Mouse (Mus musculus) forebrain, embryonic 15.5 days (tissue): ENCODE measurements around the gene Dpy19l1. TPM values are rescaled to one million over a fixed set of nuclear protein-coding genes. Genes with fewer than 3 reads are reported as not detected.
A peak's percentile ranks its signal among the peaks of the same experiment; 100 is the strongest.

ENCODE experiments used
- ATAC-seq: fragments of 200-750 bp; cut with Nextera tagmentation; replicated peaks from 2 replicates; pipeline ENCODE4 v1.8.0; 2017; ENCODE audit warnings: mild to moderate bottlenecking, moderate TSS enrichment, moderate library complexity
- H3K27ac ChIP-seq: fragments of 300-500 bp; sonication (generic); replicated peaks from 2 replicates; pipeline ENCODE4 v1.5.1; 2015; ENCODE audit warnings: mild to moderate bottlenecking, inconsistent platforms
- H3K27me3 ChIP-seq: fragments of 300-500 bp; sonication (generic); 2 replicates; pipeline ENCODE4 v1.6.1; 2015; ENCODE audit warnings: inconsistent platforms
- H3K36me3 ChIP-seq: fragments of 300-500 bp; sonication (generic); 2 replicates; pipeline ENCODE4 v1.6.1; 2015; ENCODE audit warnings: mild to moderate bottlenecking, inconsistent platforms
- H3K4me1 ChIP-seq: fragments of 300-500 bp; sonication (generic); 2 replicates; pipeline ENCODE4 v1.6.1; 2015; ENCODE audit warnings: inconsistent platforms
- H3K4me2 ChIP-seq: fragments of 300-500 bp; sonication (generic); replicated peaks from 2 replicates; pipeline ENCODE4 v1.6.1; 2015; ENCODE audit warnings: mild to moderate bottlenecking, inconsistent platforms
- H3K4me3 ChIP-seq: fragments of 300-500 bp; sonication (generic); 2 replicates; pipeline ENCODE4 v1.5.1; 2015; ENCODE audit warnings: mild to moderate bottlenecking, inconsistent platforms
- H3K9ac ChIP-seq: fragments of 300-500 bp; sonication (generic); replicated peaks from 2 replicates; pipeline ENCODE4 v1.6.1; 2015; ENCODE audit warnings: mild to moderate bottlenecking, inconsistent platforms
- H3K9me3 ChIP-seq: fragments of 300-500 bp; sonication (generic); 2 replicates; pipeline ENCODE4 v1.6.1; 2016; ENCODE audit warnings: inconsistent platforms
- WGBS: fragments of 180-500 bp; shearing (Covaris S2); methylation state at CpG from one replicate; pipeline ENCODE4 v1.1.7; 2015; ENCODE audit warnings: mixed read lengths; 5-methylcytosine and 5-hydroxymethylcytosine counted together
- polyA plus RNA-seq: library from polyadenylated mRNA; unstranded; fragments of >200 nt; fragmentation: Nextera tagmentation; extraction: Ambion mirVana; gene quantifications from 2 replicates; pipeline ENCODE4 v1.2.1, GENCODE M21; 2015

Dpy19l1 gene
- polyA plus RNA-seq, 1 experiment from 2014 or later: 34.7 TPM

GRCm38 (mm10) chr9:24411483-24411882 is 91.5 kb downstream of the Dpy19l1 start:
- WGBS: 76% methylated on average over 8 of the region's 8 CpGs
- Histone ChIP-seq H3K36me3 (0 out of 2 replicates have a peak, but pooled peaks cover 4% of the 10 kb centered on the region), H3K4me1 (no peaks in the 10 kb centered on the region), H3K9me3 (no peaks in the 10 kb centered on the region), H3K27ac (peak overlapping the region; percentile 73), H3K4me3 (no peak overlapping the region), H3K9ac (no peak overlapping the region), H3K4me2 (no peak overlapping the region), H3K27me3 (no peaks in the 10 kb centered on the region)
- no peak for ATAC-seq

DNA sequence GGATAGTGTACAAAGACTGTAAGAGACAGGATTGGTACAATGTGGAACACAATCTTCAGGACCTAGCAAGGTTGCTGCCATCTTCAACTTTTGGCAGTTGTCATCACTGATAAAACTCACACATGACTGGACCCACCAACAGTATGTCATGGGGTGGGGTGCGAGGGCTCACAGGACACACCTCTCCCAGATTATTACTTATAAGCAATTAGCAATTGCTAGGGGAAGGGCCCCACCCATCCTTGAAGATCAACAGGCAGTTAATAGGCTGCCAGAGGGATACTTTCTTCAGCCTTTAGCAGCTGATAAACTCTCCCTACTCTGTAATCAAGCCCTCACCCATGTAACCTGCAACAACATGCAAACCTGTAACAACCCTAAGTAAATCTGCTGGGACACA is 92.5 kb downstream of the Dpy19l1 start:
- WGBS: 91% methylated on average over 1 of the region's 1 CpGs
- Histone ChIP-seq H3K9ac (no peak overlapping the region), H3K36me3 (0 out of 2 replicates have a peak, but pooled peaks cover 4% of the 10 kb centered on the region), H3K9me3 (no peaks in the 10 kb centered on the region), H3K4me1 (no peaks in the 10 kb centered on the region), H3K27ac (0 out of 2 replicates have a peak overlapping the region, but pooled peaks have one; percentile 73), H3K27me3 (no peaks in the 10 kb centered on the region), H3K4me2 (no peak overlapping the region), H3K4me3 (no peak overlapping the region)
- ATAC-seq: no peak

- Histone ChIP-seq H3K9me3 (no peaks in the 10 kb centered on the region), H3K4me3 (no peak overlapping the region), H3K27ac (no peak overlapping the region), H3K4me1 (no peaks in the 10 kb centered on the region), H3K4me2 (no peak overlapping the region), H3K36me3 (0 out of 2 replicates have a peak, but pooled peaks cover 4% of the 10 kb centered on the region), H3K27me3 (no peaks in the 10 kb centered on the region), H3K9ac (no peak overlapping the region)
- no peak for ATAC-seq
- 80% methylated on average over 3 of the region's 3 CpGs for WGBS
These were observed 94.9 kb downstream of the Dpy19l1 start for GRCm38 (mm10) chr9:24407992-24408391.

DNA sequence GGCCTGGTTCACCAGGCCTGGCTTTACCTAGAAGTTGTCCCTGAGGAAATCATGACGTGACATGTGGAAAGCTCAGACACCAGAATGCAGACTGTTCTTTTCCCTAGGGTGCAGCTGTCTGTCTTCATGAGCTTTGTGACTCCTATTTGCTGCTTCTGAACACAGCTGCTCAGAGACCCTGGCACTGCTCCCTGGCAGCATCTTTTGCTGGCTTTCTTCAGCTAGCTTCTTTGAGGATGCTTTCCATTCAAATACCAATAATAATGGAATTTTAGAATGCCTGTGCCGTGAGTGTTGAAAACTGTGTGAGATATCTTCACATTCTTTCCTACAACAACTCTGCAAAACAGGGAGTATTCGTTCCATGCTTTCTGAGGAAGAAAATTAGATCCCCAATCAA is 108.8 kb downstream of the Dpy19l1 start:
- no peaks in the 10 kb centered on the region for H3K27me3 ChIP-seq
- H3K4me1 ChIP-seq: peaks cover 5% of the 10 kb centered on the region; the same call in 1 of the 2 replicates
- H3K4me2 ChIP-seq: no peak overlapping the region
- no peak for ATAC-seq
- WGBS: 63% methylated on average over 3 of the region's 3 CpGs
- H3K36me3 ChIP-seq: no peaks in the 10 kb centered on the region
- H3K4me3 ChIP-seq: no peak overlapping the region
- H3K27ac ChIP-seq: peak overlapping the region; percentile 52
- H3K9ac ChIP-seq: no peak overlapping the region
- H3K9me3 ChIP-seq: 0 out of 2 replicates have a peak, but pooled peaks cover 4% of the 10 kb centered on the region

- ATAC-seq: peak; percentile 97
- no peak overlapping the region for H3K4me3 ChIP-seq
- H3K27ac ChIP-seq: peak overlapping the region; percentile 75
- WGBS: 72% methylated on average over 8 of the region's 8 CpGs
- H3K27me3 ChIP-seq: no peaks in the 10 kb centered on the region
- no peak overlapping the region for H3K4me2 ChIP-seq
- H3K9ac ChIP-seq: no peak overlapping the region
- no peaks in the 10 kb centered on the region for H3K36me3 ChIP-seq
- peaks cover 5% of the 10 kb centered on the region; the same call in 1 of the 2 replicates for H3K4me1 ChIP-seq
- no peaks in the 10 kb centered on the region for H3K9me3 ChIP-seq
These were observed 112.1 kb downstream of the Dpy19l1 start for GRCm38 (mm10) chr9:24390807-24391370.

GRCm38 (mm10) chr9:24387230-24387629 is 115.7 kb downstream of the Dpy19l1 start:
- Histone ChIP-seq H3K9ac (no peak overlapping the region), H3K36me3 (no peaks in the 10 kb centered on the region), H3K27ac (no peak overlapping the region), H3K4me2 (no peak overlapping the region), H3K4me3 (no peak overlapping the region), H3K27me3 (no peaks in the 10 kb centered on the region), H3K4me1 (peaks cover 2% of the 10 kb centered on the region; the same call in 1 of the 2 replicates), H3K9me3 (no peaks in the 10 kb centered on the region)
- no peak for ATAC-seq

- 78% methylated on average over 3 of the region's 3 CpGs for WGBS
- H3K27ac ChIP-seq: no peak overlapping the region
- H3K4me1 ChIP-seq: no peaks in the 10 kb centered on the region
- H3K9me3 ChIP-seq: no peaks in the 10 kb centered on the region
- H3K36me3 ChIP-seq: no peaks in the 10 kb centered on the region
- H3K9ac ChIP-seq: no peak overlapping the region
- no peak overlapping the region for H3K4me3 ChIP-seq
- no peaks in the 10 kb centered on the region for H3K27me3 ChIP-seq
- no peak overlapping the region for H3K4me2 ChIP-seq
- ATAC-seq: no peak
These were observed 123.6 kb downstream of the Dpy19l1 start for GRCm38 (mm10) chr9:24379321-24379720.

GRCm38 (mm10) chr9:24378848-24379247 is 124.1 kb downstream of the Dpy19l1 start:
- Histone ChIP-seq H3K27ac (no peak overlapping the region), H3K36me3 (no peaks in the 10 kb centered on the region), H3K9ac (no peak overlapping the region), H3K9me3 (no peaks in the 10 kb centered on the region), H3K27me3 (no peaks in the 10 kb centered on the region), H3K4me1 (no peaks in the 10 kb centered on the region), H3K4me2 (no peak overlapping the region), H3K4me3 (no peak overlapping the region)
- 94% methylated on average over 2 of the region's 2 CpGs for WGBS
- no peak for ATAC-seq

Other genes with a start within 250 kb of the Dpy19l1 start
- gene Cypt4, start 122.1 kb upstream of the Dpy19l1 start, polyA plus RNA-seq: not detected in 2 replicates
- gene Dpy19l2, start 193.2 kb upstream of the Dpy19l1 start, polyA plus RNA-seq: 0.26 and 0.32 TPM in 2 replicates